Mouse (Mus musculus): ENCODE measurements around the gene BC030499.
"Not testable (repeated sequence)": the region's sequence is repeated elsewhere in the genome, so short reads cannot be mapped to it uniquely, and the experiment has no call there.

BC030499 gene

DNA sequence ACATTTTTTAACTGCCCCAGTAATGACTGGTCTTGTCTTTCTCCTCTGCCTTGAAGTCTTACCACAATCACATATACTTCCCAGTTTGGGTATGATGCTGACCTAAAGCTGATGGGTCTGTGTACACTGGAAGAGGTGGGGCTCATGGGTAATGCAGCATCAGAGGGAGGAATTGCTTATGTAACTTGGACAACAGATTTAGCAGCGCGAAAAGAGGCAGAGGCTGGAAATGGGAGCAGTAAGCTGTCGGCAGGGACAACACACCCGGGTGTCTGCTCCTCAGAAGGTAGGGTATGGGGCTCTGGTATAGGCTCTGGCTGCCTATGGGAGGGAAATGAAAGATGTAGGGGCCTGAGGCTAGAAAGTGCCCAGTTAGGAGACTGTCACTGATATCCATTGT lies at the start of gene BC030499:
Gene BC030499, plus strand, starts transcription at position 188 of the 400 bp plus-strand sequence.
- DNase-seq (ENCODE audit: low spot score) = no peak

DNA sequence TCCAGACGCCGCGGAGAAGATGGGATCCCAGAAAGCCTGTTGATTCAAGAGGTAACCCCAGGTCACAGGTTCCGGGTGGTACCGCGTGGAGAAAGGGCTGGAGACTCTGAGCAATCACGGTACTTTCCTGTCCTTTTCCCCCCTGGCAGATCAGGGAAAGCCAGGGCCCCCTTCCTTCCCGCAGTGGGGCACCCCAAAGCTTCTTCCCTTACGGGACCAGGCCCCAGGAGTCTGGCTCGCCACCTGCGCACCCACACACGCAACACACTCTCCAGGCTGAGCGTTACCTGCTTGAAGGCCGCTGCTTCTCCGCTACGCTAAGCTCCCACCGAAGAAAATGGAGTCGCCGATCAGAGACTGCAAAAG lies 45.4 kb upstream of the BC030499 start:
- DNase-seq (ENCODE audit: low spot score) = peak; percentile 16

DNA sequence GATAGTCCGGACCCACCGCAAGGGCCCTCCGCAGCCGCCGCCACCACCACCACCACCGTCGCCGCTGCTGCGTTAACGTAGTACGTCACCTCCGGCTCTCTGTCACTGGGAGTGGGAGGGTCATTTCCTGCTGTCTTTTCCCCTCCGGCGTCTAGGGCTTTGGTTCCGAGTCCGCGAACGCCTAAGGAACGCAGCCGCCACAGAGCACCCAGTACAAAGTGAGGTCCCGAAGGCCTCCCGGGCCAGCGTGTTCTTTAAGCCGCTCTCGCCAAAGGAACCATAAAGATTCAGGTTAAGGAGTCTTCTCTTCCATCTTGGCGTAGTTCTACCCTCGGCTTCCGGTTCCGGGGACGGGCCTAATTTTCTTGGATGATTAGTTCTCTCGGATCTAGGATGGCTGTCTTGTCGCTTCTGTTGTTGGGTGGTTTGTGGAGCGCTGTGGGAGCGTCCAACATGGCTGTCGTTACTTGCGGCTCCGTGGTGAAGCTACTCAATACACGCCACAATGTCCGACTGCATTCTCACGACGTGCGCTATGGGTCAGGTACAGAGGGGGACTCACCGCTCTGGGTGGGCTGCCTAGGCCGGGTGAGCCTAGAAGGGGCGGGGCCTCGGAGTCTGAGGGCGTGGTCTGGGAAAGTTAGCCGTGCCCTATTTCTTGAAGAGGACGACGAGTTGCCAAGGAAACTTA lies 44.9 kb upstream of the BC030499 start, which contains the start of the genes Sdf2 and Supt6:
Gene Sdf2, plus strand, starts transcription at position 120 of the 691 bp plus-strand sequence.
Gene Supt6, minus strand, starts transcription at position 361 of the 691 bp plus-strand sequence.
- peak; percentile 91 for DNase-seq (ENCODE audit: low spot score)

DNA sequence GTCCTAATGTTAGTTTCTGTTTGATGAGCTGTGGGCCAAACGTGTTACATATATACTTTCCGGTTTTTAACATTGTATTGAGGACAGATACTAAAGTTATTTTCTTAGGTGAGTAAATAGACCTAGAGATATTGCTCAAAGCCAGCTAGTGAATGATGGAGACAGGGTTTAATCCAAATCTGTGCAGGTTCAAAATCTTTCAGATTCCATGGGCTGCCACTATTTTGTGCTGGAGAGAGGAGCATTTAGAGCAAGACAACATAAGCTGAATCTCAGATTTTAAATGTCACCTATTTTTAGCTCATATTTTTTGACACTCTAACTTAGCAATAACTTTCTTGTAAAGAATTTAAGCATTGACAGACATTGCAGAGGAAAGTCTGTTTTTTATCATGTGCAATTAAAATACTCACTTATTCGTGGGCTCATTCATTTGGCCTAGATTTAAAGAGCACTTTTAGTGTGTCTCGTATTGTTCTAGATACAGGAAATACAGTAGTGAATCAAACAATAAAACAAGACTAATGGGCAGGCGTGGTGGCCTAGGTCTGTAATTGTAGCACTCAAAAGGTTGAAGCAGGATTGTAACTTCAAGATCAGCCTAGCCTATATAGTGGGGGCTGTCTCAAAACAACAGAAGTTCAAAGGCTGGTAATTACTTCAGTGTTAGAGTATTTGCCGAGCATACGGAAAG lies 44.2 kb upstream of the BC030499 start:
- DNase-seq (ENCODE audit: low spot score) = no peak

DNA sequence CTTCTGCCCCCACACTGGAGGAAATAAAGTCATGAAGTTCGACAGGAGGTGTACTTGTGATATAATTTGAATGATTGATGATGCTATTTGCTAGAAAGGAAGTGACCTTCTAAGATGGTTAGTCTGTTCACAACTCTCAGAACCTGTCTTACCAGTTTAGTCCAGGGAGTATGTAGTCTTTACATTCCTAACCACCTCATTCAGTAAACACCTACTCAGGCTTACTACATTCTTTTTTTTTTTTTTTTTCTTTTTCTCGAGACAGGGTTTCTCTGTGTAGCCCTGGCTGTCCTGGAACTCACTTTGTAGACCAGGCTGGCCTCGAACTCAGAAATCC lies 43.7 kb upstream of the BC030499 start:
- DNase-seq (ENCODE audit: low spot score) = no peak

DNA sequence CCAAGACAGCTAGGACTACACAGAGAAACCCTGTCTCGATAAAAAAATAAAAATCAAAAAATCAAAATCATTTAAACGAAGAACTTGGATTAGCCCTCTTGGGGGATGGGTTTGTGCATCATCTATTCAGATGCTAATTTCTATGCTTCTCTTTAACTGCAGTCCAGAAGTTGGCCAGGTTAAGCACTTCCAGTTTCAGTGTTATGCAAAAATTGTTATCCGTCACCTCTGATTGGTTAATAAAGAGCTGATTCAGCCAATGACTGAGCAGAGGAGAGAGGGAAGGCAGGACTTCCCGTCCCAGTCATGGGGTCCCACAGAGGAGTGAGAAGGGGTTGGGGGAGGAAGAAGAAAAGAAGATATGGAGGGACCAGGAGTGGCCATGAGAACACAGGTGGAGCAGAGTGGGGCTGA lies 42.9 kb upstream of the BC030499 start:
- no peak for DNase-seq (ENCODE audit: low spot score)

DNA sequence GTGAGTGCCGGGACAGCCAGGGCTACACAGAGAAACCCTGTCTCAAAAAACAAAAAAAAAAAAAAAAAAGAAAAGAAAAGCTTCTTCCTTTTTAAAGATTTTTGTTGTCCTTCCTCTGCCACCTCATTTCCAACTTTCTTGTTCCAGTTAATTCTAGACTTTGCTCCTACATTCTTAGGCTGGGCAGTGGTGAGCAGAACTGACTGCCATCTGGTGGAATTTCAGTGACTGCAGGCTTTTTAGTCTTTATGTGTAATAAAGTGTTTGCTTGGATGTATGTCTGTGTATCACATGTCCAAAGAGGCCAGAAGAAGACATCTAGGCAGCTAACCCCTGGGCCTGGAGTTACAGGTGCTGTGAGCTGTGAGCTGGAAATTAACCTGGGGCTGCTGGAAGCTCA lies 34.0 kb upstream of the BC030499 start:
- no peak for DNase-seq (ENCODE audit: low spot score)

DNA sequence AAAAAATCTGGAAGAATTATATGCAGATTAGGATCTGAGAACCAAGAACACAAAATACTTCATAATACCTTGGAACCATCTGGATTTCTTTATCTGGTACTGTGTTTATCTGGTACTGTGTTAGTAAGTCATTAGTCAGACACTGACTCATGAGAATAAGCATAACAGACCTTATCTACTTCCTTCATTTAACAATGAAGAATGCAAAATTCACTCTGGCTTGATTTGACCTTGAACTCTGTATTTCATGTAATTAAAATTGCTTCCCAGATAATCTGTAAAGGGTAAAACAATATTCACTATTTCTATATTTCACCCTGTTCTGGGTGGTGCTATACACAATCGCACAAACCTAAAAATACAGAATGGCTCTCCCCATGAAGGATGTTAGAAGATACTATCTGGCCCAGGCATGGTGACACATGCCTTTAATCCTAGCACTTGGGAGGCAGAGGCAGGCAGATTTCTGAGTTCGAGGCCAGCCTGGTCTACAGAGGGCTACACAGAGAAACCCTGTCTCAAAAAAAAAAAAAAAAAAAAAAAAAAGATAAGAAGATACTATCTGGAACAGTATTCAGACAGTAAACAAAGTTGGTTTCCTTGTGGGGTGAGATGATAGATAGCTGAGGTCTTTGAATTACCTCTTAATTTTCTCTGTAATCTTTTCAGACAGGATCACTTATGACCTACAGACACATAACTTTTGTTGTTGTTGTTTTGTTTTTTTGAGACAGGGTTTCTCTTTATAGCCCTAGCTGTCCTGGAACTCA lies 30.0 kb upstream of the BC030499 start:
- no peak for DNase-seq (ENCODE audit: low spot score)

DNA sequence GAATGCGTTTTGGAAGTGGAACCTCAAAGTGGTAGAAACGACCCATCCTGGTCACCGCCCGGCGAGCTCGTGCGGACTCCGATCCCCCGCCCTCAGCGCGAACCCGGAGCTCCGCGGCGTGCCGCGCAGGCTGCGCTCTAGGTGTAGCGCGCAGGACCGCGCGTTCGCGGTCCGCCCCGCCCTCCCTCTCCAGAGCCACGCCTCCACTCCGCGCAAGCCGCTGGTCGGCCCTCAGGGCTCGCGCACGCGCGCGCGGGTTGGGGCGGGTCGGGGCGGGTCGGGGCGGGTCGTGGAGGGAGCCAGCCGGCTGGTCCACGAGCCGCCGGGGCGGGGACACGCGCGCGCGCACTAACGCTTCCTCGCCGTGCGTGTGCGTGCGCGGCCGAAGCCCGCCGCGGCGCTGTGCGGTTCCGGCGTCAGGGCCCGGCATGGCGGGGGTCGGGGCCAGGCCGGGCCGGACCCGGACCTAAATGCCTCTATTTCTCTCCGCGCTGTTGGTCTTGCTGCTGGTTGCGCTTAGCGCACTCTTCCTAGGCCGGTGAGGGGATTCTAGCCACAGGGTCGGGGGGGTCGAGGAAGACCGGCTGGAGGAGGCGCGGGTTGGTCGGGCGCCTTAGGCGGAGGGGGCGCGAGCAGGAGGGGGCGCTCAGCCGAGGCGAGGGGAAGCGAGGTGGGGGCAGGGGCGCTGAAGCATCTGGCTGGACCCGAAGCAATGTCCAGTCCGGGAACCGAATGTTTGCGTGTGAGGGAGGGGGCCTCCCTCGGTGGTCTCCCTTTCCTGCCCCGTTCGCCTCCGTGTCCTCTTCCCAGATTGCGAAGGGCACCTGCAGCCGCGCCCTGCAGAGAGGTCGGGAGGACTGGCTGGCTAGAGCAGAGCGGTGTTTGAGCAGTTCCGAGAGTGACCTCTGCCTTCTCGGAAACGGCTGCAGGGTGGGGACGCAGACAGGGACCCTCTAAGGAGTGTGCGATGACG lies 29.0 kb upstream of the BC030499 start, which contains the start of gene 2610507B11Rik:
Gene 2610507B11Rik, plus strand, starts transcription at position 373 of the 973 bp plus-strand sequence.
- peak; percentile 94 for DNase-seq (ENCODE audit: low spot score)

DNA sequence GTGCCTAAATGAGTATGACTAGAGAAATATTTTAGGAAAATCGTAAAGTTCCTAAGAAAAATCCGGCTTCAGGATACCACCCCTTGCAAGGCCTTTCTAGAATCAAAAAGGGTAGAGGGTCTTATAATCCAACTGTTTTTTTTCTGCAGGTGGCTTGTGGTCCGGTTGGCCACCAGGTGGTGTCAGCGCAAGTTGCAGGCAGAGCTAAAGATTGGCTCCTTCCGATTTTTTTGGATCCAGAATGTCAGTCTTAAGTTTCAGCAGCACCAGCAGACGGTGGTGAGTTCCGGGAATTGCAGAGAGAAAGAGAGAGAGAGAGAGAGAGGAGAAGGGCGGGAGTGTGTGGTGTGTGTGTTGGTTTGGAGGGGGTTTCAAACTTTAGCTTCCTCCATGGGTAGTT lies 28.1 kb upstream of the BC030499 start:
- peak; percentile 66 for DNase-seq (ENCODE audit: low spot score)

DNA sequence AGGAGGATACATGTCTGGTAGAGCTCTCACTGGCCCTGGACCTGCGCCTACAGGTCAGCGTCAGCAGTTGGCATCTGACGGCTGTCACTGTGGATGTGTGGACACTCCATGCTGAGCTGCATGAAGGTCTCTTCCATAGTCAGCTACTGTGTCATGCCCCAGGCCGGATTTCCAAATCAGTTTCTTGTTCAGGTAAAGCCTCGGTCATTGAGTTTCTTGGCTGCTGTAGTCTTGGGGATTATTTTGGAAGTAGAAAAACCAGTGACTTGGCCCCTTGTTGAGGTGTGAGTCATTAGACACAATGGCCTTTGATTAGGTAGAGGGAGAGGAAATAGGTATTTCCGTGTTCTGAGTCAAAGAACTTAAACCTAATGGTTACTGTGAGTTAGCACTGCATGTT lies 25.1 kb upstream of the BC030499 start:
- DNase-seq (ENCODE audit: low spot score) = no peak

DNA sequence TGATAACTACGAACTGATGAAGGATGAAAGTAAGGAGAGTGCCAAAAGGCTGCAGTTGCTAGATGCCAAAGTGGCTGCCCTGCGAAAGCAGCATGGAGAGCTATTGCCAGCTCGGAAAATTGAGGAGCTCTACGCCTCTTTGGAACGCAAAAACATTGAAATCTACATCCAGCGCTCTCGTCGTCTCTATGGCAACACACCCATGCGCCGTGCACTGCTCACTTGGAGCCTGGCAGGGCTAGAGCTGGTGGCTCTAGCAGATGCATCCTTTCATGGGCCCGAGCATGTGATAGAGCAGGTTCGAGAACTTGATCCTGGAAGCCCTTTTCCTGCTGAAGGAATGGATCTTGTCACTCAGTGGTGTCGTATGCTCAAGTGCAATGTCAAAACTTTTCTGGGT lies 18.7 kb upstream of the BC030499 start:
- DNase-seq (ENCODE audit: low spot score) = no peak

DNA sequence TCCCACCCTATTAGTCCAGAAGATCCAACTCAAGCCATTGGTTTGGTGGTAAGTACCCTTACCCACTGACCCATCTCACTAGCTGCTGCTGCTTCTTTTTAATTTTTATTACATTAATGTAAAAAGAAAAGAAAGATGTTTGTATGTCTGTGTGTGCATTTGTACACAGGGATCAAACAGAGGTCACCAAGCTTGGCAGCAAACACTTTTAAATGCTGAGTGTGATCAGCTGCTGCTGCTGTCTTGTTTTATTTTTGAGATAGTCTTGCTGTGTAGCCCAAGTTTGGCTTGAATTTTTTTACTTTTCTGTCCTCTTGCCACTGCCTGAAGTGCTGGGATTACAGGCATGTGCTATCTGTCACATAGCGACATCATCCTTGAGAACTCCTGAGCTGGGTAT lies 15.0 kb upstream of the BC030499 start:
- no peak for DNase-seq (ENCODE audit: low spot score)

DNA sequence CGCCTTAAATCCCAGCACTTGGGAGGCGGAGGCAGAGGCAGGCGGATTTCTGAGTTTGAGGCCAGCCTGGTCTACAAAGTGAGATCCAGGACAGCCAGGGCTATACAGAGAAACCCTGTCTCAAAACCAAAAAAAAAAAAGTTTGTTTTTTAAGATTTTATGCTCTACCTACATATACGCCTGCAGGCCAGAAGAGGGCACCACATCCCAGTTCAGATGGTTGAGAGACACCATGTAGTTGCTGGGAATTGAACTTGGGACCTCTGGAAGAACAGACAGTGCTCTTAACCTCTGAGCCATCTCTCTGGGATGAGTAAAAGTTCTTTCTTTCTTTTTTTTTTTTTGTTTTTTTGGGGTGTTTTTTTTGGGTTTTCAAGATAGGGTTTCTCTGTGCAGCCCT lies 14.5 kb upstream of the BC030499 start:
- DNase-seq (ENCODE audit: low spot score) = not testable (repeated sequence)

DNA sequence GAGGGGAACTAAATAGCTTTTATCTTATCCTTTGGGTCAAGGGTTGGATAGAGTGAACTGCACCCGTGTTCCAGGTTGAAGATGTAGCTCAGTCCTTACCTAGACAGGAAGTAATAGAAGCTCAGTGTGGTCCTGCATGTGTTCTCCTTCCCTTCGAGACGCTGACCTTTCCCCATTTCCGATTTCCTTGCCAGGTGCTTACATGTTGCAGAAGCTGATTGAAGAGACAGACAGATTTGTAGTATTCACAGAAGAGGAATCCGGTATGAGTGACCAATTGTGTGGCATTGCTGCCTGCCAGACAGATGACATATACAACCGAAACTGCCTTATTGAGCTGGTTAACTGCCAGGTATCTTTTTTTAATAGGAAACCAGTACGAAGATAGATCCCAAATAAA lies 11.8 kb upstream of the BC030499 start:
- DNase-seq (ENCODE audit: low spot score) = no peak

DNA sequence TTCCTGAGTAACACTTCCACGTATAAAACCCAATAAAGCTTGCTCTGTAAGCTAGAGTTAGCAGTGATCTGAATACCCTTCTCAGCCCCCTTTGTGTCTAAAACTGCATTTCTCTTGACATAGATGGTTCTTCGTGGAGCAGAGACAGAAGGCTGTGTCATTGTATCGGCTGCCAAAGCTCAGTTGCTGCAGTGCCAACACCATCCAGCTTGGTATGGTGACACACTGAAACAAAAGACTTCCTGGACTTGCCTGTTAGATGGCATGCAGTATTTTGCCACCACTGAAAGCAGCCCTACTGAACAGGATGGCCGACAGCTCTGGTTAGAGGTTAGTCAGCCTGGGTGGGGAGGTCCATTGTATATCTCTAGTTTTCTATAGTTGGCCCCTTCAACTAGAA lies 11.1 kb upstream of the BC030499 start:
- no peak for DNase-seq (ENCODE audit: low spot score)

DNA sequence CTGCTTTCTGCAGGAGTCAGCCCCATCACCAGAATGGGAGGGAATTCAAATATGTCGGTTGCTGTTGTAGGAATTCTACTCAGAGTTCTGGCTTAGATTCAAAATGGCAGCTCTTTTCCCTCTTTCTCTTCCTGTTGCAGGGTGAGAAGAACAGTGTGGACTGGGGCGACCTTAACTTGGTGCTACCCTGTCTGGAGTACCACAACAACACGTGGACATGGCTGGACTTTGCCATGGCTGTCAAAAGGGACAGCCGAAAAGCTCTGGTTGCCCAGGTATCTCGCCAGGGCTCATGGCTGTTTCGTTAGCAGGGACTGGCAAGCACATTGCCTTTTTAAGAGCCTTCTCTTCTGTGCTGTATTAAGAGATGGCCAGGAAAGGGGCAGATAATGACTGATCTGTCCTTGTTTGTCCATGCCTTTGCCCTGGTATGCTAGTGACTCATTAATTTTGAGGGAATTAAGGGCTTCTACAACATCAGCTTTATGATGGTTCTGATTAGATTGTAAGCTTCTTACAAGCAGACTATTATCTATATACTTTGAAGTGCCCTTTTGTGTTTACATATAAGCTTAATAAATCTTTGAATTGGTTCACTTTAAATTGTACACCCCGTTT lies 1.4 kb upstream of the BC030499 start:
- DNase-seq (ENCODE audit: low spot score) = no peak

DNA sequence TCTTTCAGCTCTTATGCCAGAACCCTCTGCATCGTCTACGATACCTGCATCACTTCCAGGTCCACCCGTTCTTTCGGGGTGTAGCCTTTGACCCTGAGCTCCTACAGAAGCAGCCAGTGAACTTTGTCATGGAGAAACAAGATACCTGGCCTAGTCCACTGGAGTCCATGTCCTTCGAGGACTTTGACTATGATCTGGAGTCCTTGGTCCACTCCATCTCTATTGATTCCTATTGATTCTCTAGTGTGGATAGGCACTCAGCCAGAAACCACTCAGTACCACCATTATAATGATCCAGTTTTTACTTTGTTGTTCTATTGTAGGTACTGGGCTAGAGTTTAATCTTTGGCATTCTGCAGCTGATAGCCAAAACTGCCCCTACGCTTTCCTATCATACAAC lies 3.9 kb downstream of the BC030499 start:
- no peak for DNase-seq (ENCODE audit: low spot score)

DNA sequence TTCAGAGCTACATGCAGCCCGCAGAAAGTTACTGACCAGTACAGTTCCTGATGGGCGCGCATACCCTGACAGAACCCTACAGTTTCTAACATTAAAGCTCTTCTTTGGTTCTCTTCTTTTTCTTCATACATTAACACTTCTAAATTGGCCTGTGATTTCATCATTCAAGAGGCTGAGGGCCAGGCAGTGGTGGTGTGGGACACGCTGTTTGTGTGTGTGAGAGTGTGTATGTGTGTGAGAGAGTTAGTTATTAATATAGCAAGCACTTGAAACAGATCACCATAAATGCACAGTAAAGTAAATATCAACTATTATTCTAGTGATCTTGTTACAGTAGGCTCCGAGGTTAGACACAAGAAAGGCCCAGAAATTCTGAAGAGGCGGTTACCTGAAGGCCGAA lies 10.3 kb downstream of the BC030499 start:
- DNase-seq (ENCODE audit: low spot score) = no peak

DNA sequence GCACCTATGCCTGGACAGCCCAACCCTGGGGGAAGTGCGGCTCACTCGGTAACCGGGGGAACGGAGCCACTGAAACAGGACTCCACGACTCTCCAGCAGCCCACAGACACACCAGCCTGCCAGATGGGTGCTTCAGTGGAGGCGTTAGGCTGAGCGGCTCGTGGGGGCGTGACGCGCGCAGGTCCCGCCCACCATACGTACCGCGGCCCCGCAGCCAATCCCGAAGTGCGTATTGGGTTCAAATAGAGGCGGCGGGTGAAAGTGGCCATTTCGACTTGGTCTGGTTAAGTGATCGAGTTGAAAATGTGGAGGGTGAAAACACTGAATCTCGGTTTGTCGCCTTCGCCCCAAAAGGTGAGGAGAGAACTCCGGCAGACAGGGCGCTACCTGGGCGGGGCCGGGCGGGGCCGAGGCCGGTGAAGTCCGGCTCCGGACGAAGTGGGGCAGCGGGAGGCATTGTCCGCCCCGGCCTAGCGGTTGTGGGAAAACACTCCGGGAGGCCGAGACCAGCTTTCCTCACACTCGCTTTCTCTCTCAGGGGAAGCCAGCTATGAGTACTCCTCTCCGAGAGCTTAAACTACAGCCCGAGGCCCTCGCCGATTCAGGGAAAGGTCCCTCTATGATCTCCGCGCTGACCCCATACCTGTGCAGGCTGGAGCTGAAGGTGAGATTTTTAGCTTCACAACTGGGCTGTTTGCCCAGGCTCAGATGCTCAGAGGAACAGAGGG lies 10.9 kb downstream of the BC030499 start, which contains the start of gene Spag5:
Gene Spag5, plus strand, starts transcription at position 173 of the 728 bp plus-strand sequence.
- DNase-seq (ENCODE audit: low spot score) = peak; percentile 90
